Mouse (Mus musculus): ENCODE measurements around the gene Klk7.

The Klk7 gene

GRCm38 (mm10) chr7:43799876-43800275 is 11.2 kb upstream of the Klk7 start:
- peaks cover 63% of the 10 kb centered on the region for H3K4me1 ChIP-seq (replicated peaks; ENCODE audit: low read depth, low read length)
- H3K9me3 ChIP-seq (ENCODE audit: low read length) = no peaks in the 10 kb centered on the region
- peaks cover 24% of the 10 kb centered on the region for H3K27me3 ChIP-seq (ENCODE audit: insufficient read depth, low read length)
- no peak overlapping the region for H3K4me3 ChIP-seq (replicated peaks; ENCODE audit: low read length)
- TF ChIP-seq NANOG (IDR thresholded peaks at IDR 0.05; ENCODE audit: borderline replicate concordance, low read length) (no peak), POU5F1 (IDR thresholded peaks at IDR 0.05; ENCODE audit: borderline replicate concordance, low read length) (no peak), CTCF (conservative IDR thresholded peaks at IDR 0.05; ENCODE audit: low read length) (no peak)
- H3K36me3 ChIP-seq (ENCODE audit: insufficient read depth, low read length) = peaks cover 28% of the 10 kb centered on the region

- TF ChIP-seq POU5F1 (IDR thresholded peaks at IDR 0.05; ENCODE audit: borderline replicate concordance, low read length) (no peak), NANOG (IDR thresholded peaks at IDR 0.05; ENCODE audit: borderline replicate concordance, low read length) (no peak), CTCF (conservative IDR thresholded peaks at IDR 0.05; ENCODE audit: low read length) (no peak)
- H3K4me1 ChIP-seq (replicated peaks; ENCODE audit: low read depth, low read length) = peaks cover 27% of the 10 kb centered on the region
- H3K27me3 ChIP-seq (ENCODE audit: insufficient read depth, low read length) = 0 out of 2 replicates have a peak, but pooled peaks cover 12% of the 10 kb centered on the region
- H3K36me3 ChIP-seq (ENCODE audit: insufficient read depth, low read length) = no peaks in the 10 kb centered on the region
- H3K4me3 ChIP-seq (replicated peaks; ENCODE audit: low read length) = no peak overlapping the region
- H3K9me3 ChIP-seq (ENCODE audit: low read length) = peaks cover 14% of the 10 kb centered on the region
Observed at GRCm38 (mm10) chr7:43815211-43815610, 4.1 kb downstream of the Klk7 start.

GRCm38 (mm10) chr7:43816746-43817145 is 5.7 kb downstream of the Klk7 start:
- no peak for TF ChIP-seq CTCF (conservative IDR thresholded peaks at IDR 0.05; ENCODE audit: low read length)
- TF ChIP-seq POU5F1 (IDR thresholded peaks at IDR 0.05; ENCODE audit: borderline replicate concordance, low read length) = no peak
- TF ChIP-seq NANOG (IDR thresholded peaks at IDR 0.05; ENCODE audit: borderline replicate concordance, low read length) = no peak
- H3K36me3 ChIP-seq (ENCODE audit: insufficient read depth, low read length) = no peaks in the 10 kb centered on the region
- H3K4me1 ChIP-seq (replicated peaks; ENCODE audit: low read depth, low read length) = peaks cover 21% of the 10 kb centered on the region
- H3K27me3 ChIP-seq (ENCODE audit: insufficient read depth, low read length) = 0 out of 2 replicates have a peak, but pooled peaks cover 17% of the 10 kb centered on the region
- no peak overlapping the region for H3K4me3 ChIP-seq (replicated peaks; ENCODE audit: low read length)
- peaks cover 14% of the 10 kb centered on the region for H3K9me3 ChIP-seq (ENCODE audit: low read length)

- no peaks in the 10 kb centered on the region for H3K36me3 ChIP-seq (ENCODE audit: insufficient read depth, low read length)
- H3K27me3 ChIP-seq (ENCODE audit: insufficient read depth, low read length) = peaks cover 20% of the 10 kb centered on the region
- TF ChIP-seq POU5F1 (IDR thresholded peaks at IDR 0.05; ENCODE audit: borderline replicate concordance, low read length) (no peak), NANOG (IDR thresholded peaks at IDR 0.05; ENCODE audit: borderline replicate concordance, low read length) (no peak), CTCF (conservative IDR thresholded peaks at IDR 0.05; ENCODE audit: low read length) (no peak)
- no peak overlapping the region for H3K4me3 ChIP-seq (replicated peaks; ENCODE audit: low read length)
- no peaks in the 10 kb centered on the region for H3K9me3 ChIP-seq (ENCODE audit: low read length)
- peaks cover 12% of the 10 kb centered on the region for H3K4me1 ChIP-seq (replicated peaks; ENCODE audit: low read depth, low read length)
Observed at GRCm38 (mm10) chr7:43821581-43821980, 10.5 kb downstream of the Klk7 start.

GRCm38 (mm10) chr7:43824199-43824598 is 13.1 kb downstream of the Klk7 start, which contains the start of gene Klk6:
Gene Klk6 (plus strand): TSS chr7:43824499.
- peaks cover 4% of the 10 kb centered on the region for H3K4me1 ChIP-seq (replicated peaks; ENCODE audit: low read depth, low read length)
- peaks cover 32% of the 10 kb centered on the region for H3K27me3 ChIP-seq (ENCODE audit: insufficient read depth, low read length)
- no peaks in the 10 kb centered on the region for H3K9me3 ChIP-seq (ENCODE audit: low read length)
- H3K4me3 ChIP-seq (replicated peaks; ENCODE audit: low read length) = no peak within 1 kb of the TSS
- TF ChIP-seq NANOG (IDR thresholded peaks at IDR 0.05; ENCODE audit: borderline replicate concordance, low read length) = no peak
- no peak for TF ChIP-seq POU5F1 (IDR thresholded peaks at IDR 0.05; ENCODE audit: borderline replicate concordance, low read length)
- no peak for TF ChIP-seq CTCF (conservative IDR thresholded peaks at IDR 0.05; ENCODE audit: low read length)
- H3K36me3 ChIP-seq (ENCODE audit: insufficient read depth, low read length) = no peaks in the 10 kb centered on the region

- Histone ChIP-seq H3K9me3 (ENCODE audit: low read length) (no peaks in the 10 kb centered on the region), H3K4me1 (replicated peaks; ENCODE audit: low read depth, low read length) (peaks cover 4% of the 10 kb centered on the region), H3K4me3 (replicated peaks; ENCODE audit: low read length) (no peak overlapping the region), H3K36me3 (ENCODE audit: insufficient read depth, low read length) (no peaks in the 10 kb centered on the region), H3K27me3 (ENCODE audit: insufficient read depth, low read length) (peaks cover 38% of the 10 kb centered on the region)
- no peak for TF ChIP-seq CTCF (conservative IDR thresholded peaks at IDR 0.05; ENCODE audit: low read length)
- TF ChIP-seq NANOG (IDR thresholded peaks at IDR 0.05; ENCODE audit: borderline replicate concordance, low read length) = no peak
- no peak for TF ChIP-seq POU5F1 (IDR thresholded peaks at IDR 0.05; ENCODE audit: borderline replicate concordance, low read length)
Observed at GRCm38 (mm10) chr7:43826056-43826455, 15.0 kb downstream of the Klk7 start.

GRCm38 (mm10) chr7:43827706-43828105 is 16.6 kb downstream of the Klk7 start:
- Histone ChIP-seq H3K4me3 (replicated peaks; ENCODE audit: low read length) (no peak overlapping the region), H3K9me3 (ENCODE audit: low read length) (no peaks in the 10 kb centered on the region), H3K36me3 (ENCODE audit: insufficient read depth, low read length) (no peaks in the 10 kb centered on the region), H3K27me3 (ENCODE audit: insufficient read depth, low read length) (peaks cover 43% of the 10 kb centered on the region), H3K4me1 (replicated peaks; ENCODE audit: low read depth, low read length) (peaks cover 7% of the 10 kb centered on the region)
- TF ChIP-seq POU5F1 (IDR thresholded peaks at IDR 0.05; ENCODE audit: borderline replicate concordance, low read length) = no peak
- no peak for TF ChIP-seq CTCF (conservative IDR thresholded peaks at IDR 0.05; ENCODE audit: low read length)
- no peak for TF ChIP-seq NANOG (IDR thresholded peaks at IDR 0.05; ENCODE audit: borderline replicate concordance, low read length)

GRCm38 (mm10) chr7:43829006-43829405 is 17.9 kb downstream of the Klk7 start:
- Histone ChIP-seq H3K36me3 (ENCODE audit: insufficient read depth, low read length) (no peaks in the 10 kb centered on the region), H3K9me3 (ENCODE audit: low read length) (no peaks in the 10 kb centered on the region), H3K27me3 (ENCODE audit: insufficient read depth, low read length) (peaks cover 33% of the 10 kb centered on the region), H3K4me1 (replicated peaks; ENCODE audit: low read depth, low read length) (peaks cover 10% of the 10 kb centered on the region), H3K4me3 (replicated peaks; ENCODE audit: low read length) (no peak overlapping the region)
- TF ChIP-seq NANOG (IDR thresholded peaks at IDR 0.05; ENCODE audit: borderline replicate concordance, low read length) = no peak
- no peak for TF ChIP-seq POU5F1 (IDR thresholded peaks at IDR 0.05; ENCODE audit: borderline replicate concordance, low read length)
- TF ChIP-seq CTCF (conservative IDR thresholded peaks at IDR 0.05; ENCODE audit: low read length) = no peak

- no peaks in the 10 kb centered on the region for H3K36me3 ChIP-seq (ENCODE audit: insufficient read depth, low read length)
Observed at GRCm38 (mm10) chr7:43841701-43842100, 30.6 kb downstream of the Klk7 start, which contains the start of gene Klk5. Gene Klk5 (plus strand): TSS chr7:43841971.

More at GRCm38 (mm10) chr7:43841701-43842100, 30.6 kb downstream of the Klk7 start, which contains the start of gene Klk5:
- peaks cover 8% of the 10 kb centered on the region; the same call in 1 of the 2 replicates for H3K4me1 ChIP-seq (replicated peaks; ENCODE audit: low read depth, low read length)
- peak within 1 kb of the TSS; percentile 26; the same call in 1 of the 2 replicates for H3K4me3 ChIP-seq (replicated peaks; ENCODE audit: low read length)
- peaks cover 5% of the 10 kb centered on the region; the same call in 1 of the 2 replicates for H3K9me3 ChIP-seq (ENCODE audit: low read length)
- no peaks in the 10 kb centered on the region for H3K27me3 ChIP-seq (ENCODE audit: insufficient read depth, low read length)
- TF ChIP-seq POU5F1 (IDR thresholded peaks at IDR 0.05; ENCODE audit: borderline replicate concordance, low read length) (no peak), CTCF (conservative IDR thresholded peaks at IDR 0.05; ENCODE audit: low read length) (no peak), NANOG (IDR thresholded peaks at IDR 0.05; ENCODE audit: borderline replicate concordance, low read length) (no peak)
